Mouse (Mus musculus) hindbrain, embryonic 13.5 days (tissue): ENCODE data around the gene Capn10. TPM values are rescaled to one million over a fixed set of nuclear protein-coding genes. Genes with fewer than 3 reads are reported as not detected.

ENCODE experiments used
- ATAC-seq: fragments of 200-750 bp; cut with Nextera tagmentation; 2 replicates; pipeline ENCODE4 v1.8.0; 2017; ENCODE audit warnings: moderate TSS enrichment; ENCODE audit not compliant: low FRiP score
- H3K27ac ChIP-seq: fragments of 300-500 bp; sonication (generic); 2 replicates; pipeline ENCODE4 v1.5.1; 2015; ENCODE audit warnings: inconsistent platforms, mild to moderate bottlenecking, moderate library complexity
- H3K27me3 ChIP-seq: fragments of 300-500 bp; sonication (generic); 2 replicates; pipeline ENCODE4 v1.6.1; 2015; ENCODE audit warnings: mild to moderate bottlenecking, inconsistent platforms
- H3K36me3 ChIP-seq: fragments of 300-500 bp; sonication (generic); 2 replicates; pipeline ENCODE4 v1.6.1; 2015; ENCODE audit warnings: mild to moderate bottlenecking, inconsistent platforms
- H3K4me1 ChIP-seq: fragments of 300-500 bp; sonication (generic); replicated peaks from 2 replicates; pipeline ENCODE4 v1.6.1; 2015; ENCODE audit warnings: inconsistent platforms
- H3K4me2 ChIP-seq: fragments of 300-500 bp; sonication (generic); 2 replicates; pipeline ENCODE4 v1.6.1; 2015; ENCODE audit warnings: inconsistent platforms, mild to moderate bottlenecking, moderate library complexity
- H3K4me3 ChIP-seq: fragments of 300-500 bp; sonication (generic); 2 replicates; pipeline ENCODE4 v1.5.1; 2015; ENCODE audit warnings: mild to moderate bottlenecking, inconsistent platforms
- H3K9ac ChIP-seq: fragments of 300-500 bp; sonication (generic); 2 replicates; pipeline ENCODE4 v1.6.1; 2015; ENCODE audit warnings: mild to moderate bottlenecking, inconsistent platforms
- H3K9me3 ChIP-seq: fragments of 300-500 bp; sonication (generic); 2 replicates; pipeline ENCODE4 v1.6.1; 2016; ENCODE audit warnings: inconsistent platforms
- WGBS: fragments of 180-500 bp; shearing (Covaris S2); methylation state at CpG from one replicate; pipeline ENCODE4 v1.1.7; 2015; 5-methylcytosine and 5-hydroxymethylcytosine counted together
- polyA plus RNA-seq: library from polyadenylated mRNA; unstranded; fragments of >200 nt; fragmentation: Nextera tagmentation; extraction: Ambion mirVana; gene quantifications from 2 replicates; pipeline ENCODE4 v1.2.1, GENCODE M21; 2015

The Capn10 gene
- polyA plus RNA-seq, 1 experiment from 2014 or later, result 58.9 TPM

- WGBS, result 34% methylated on average over 1 of the region's 1 CpGs
- Histone ChIP-seq H3K9me3 (no peaks in the 10 kb centered on the region), H3K4me3 (no peak overlapping the region), H3K27ac (no peak overlapping the region), H3K36me3 (no peaks in the 10 kb centered on the region), H3K27me3 (peaks cover 29% of the 10 kb centered on the region), H3K4me2 (no peak overlapping the region), H3K9ac (no peak overlapping the region), H3K4me1 (peaks cover 11% of the 10 kb centered on the region)
- no peak for ATAC-seq
These were observed 3.9 kb upstream of the Capn10 start for GRCm38 (mm10) chr1:92930171-92930706.

DNA sequence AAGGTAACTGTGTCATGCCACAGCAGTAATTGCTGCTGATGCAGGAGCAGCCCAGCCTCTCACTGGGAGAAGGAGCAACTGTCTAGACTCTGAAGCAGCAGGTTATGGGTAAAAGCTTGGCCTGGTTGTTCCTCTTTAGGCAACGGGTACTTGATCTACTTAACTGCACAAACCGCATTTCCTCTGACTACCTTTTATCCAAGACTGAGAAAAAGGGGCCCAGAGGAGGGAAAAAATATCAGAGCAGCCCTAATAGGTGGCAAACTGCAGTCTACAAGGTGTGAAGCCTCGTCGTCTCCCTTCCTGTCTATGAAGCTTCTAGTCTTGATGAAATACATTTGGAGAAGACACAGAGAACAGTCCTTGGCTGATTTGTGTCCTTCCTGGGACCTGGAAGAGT lies 565 bp upstream of the Capn10 start:
- no peak for ATAC-seq
- Histone ChIP-seq H3K27ac (peak overlapping the region; percentile 99), H3K27me3 (peaks cover 21% of the 10 kb centered on the region), H3K9ac (peak overlapping the region; percentile 91), H3K9me3 (no peaks in the 10 kb centered on the region), H3K4me2 (peak overlapping the region; percentile 64), H3K4me1 (peaks cover 33% of the 10 kb centered on the region), H3K36me3 (peaks cover 12% of the 10 kb centered on the region), H3K4me3 (peak overlapping the region; percentile 88)
- WGBS, result 79% methylated on average over 4 of the region's 4 CpGs

DNA sequence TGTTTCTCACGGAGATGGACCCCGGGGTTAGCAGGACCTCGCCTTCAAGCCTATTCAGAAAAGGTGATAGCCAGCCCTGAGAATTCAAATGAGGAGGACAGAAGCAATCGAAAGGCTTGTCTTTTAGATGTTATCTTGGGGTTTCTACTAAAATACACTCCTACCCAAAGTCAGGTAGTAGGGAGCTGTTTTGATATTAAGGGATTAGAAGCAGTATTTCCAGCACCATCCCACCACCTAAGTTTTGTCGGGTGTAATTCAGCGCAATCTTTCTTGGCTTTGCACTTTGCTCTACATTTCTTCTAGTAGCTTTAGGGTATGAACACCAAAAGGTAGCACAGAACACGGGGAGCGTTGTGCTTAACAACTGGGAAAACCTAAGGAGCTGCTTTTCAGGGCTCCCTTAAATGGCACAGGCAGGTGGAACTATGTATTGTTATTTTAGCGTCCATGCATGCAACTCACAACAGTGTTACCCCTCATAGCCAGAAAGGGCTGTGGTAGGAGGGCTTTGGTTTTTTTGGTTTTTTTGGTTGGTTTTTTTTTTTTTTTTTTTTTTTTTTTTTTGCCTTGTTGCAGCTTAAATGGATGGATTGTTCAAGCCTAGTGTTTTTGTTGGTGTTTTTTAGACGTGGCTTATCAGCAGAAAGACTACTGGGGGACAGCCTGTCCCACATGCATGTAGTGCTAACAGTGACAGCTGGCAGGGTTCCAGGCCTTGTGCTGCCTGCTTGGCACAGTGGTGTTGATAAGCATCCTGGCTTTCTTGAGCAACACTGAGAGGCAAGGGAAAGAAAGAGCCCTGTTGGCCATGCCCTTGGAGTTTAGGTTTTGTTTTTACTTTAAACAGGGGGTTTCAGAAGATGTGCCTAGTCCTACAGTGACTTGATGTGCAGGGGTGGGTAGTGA lies 1.1 kb downstream of the Capn10 start:
- Histone ChIP-seq H3K4me3 (peak overlapping the region; percentile 88), H3K27me3 (0 out of 2 replicates have a peak, but pooled peaks cover 6% of the 10 kb centered on the region), H3K36me3 (peaks cover 29% of the 10 kb centered on the region), H3K27ac (peak overlapping the region; percentile 99), H3K4me1 (peaks cover 33% of the 10 kb centered on the region), H3K9ac (peak overlapping the region; percentile 91), H3K9me3 (no peaks in the 10 kb centered on the region), H3K4me2 (peak overlapping the region; percentile 64)
- WGBS, result 18% methylated on average over 10 of the region's 10 CpGs
- ATAC-seq, result no peak

DNA sequence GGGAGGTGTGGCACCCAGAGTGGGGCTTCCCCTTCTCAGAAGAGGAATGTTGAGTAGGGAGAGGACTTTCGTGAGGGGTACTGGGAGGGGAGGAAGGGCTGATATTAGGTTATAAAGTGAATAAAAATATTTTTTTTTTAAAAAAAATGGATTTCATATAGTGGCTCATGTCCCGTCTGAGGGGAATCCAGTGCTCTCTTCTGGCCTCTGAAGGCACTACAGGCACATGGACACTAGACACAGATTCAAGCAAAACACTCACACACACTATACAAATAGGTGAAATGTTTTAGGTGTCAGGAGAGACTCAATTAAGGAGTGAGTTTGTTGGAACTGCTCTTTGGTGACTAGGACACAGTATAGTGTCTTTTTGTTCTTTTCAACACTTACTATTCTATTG lies 1.8 kb downstream of the Capn10 start:
- ATAC-seq, result no peak
- Histone ChIP-seq H3K4me3 (peak overlapping the region; percentile 88), H3K4me1 (peaks cover 33% of the 10 kb centered on the region), H3K9me3 (no peaks in the 10 kb centered on the region), H3K27me3 (0 out of 2 replicates have a peak, but pooled peaks cover 5% of the 10 kb centered on the region), H3K9ac (peak overlapping the region; percentile 91), H3K4me2 (peak overlapping the region; percentile 64), H3K36me3 (peaks cover 35% of the 10 kb centered on the region), H3K27ac (0 out of 2 replicates have a peak overlapping the region, but pooled peaks have one; percentile 23)
- WGBS, result 41% methylated on average over 2 of the region's 2 CpGs

DNA sequence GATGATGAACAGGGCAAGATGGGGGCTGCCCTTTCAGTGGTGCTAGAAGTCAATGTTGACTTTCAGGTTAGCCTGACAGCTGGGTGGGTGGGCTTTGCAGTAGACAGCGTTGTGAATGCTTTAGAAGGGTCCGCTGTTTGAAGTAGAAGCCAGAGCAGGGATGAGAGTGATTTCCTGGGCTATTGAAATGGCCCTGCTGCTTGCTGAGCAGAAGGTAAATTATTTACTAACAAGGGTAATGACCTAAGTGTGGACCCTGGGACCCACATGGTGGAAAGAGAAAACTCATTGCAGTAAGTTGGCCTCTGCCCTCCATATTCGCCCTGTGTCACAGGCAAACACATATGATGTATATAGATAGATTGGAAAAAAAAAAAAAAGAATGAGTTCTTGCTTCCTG lies 2.3 kb downstream of the Capn10 start:
- WGBS, result 55% methylated on average over 3 of the region's 3 CpGs
- H3K9me3 ChIP-seq, result no peaks in the 10 kb centered on the region
- H3K27me3 ChIP-seq, result 0 out of 2 replicates have a peak, but pooled peaks cover 5% of the 10 kb centered on the region
- peak overlapping the region; percentile 64 for H3K4me2 ChIP-seq
- peaks cover 33% of the 10 kb centered on the region for H3K4me1 ChIP-seq
- H3K27ac ChIP-seq, result no peak overlapping the region
- peaks cover 40% of the 10 kb centered on the region for H3K36me3 ChIP-seq
- no peak for ATAC-seq
- H3K4me3 ChIP-seq, result peak overlapping the region; percentile 88
- peak overlapping the region; percentile 91 for H3K9ac ChIP-seq

DNA sequence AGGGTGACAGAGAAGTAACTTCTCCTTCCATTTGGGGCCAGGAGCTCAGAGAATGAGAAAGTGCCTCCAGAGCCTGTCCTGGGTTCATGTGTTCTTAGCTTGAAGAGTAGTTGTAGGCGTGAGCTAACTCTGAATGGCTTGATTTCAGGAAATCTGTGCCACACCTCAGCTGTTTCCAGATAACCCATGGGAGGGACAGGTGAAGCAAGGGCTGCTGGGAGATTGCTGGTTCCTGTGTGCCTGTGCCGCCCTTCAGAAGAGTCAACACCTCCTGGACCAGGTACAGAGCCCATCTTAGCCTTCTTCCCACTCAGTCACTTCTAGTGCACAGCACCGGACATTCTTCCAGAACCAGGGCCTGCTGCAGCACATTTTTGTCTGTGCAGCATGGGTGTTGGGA lies 3.6 kb downstream of the Capn10 start:
- no peak for ATAC-seq
- Histone ChIP-seq H3K9me3 (no peaks in the 10 kb centered on the region), H3K27ac (no peak overlapping the region), H3K4me3 (no peak overlapping the region), H3K27me3 (no peaks in the 10 kb centered on the region), H3K9ac (no peak overlapping the region), H3K4me2 (no peak overlapping the region), H3K4me1 (peaks cover 33% of the 10 kb centered on the region), H3K36me3 (peaks cover 53% of the 10 kb centered on the region)
- 95% methylated on average over 3 of the region's 3 CpGs for WGBS

- no peak overlapping the region for H3K4me2 ChIP-seq
- no peak overlapping the region for H3K9ac ChIP-seq
- peaks cover 25% of the 10 kb centered on the region for H3K4me1 ChIP-seq
- WGBS, result 96% methylated on average over 4 of the region's 4 CpGs
- no peak overlapping the region for H3K4me3 ChIP-seq
- no peak for ATAC-seq
- no peaks in the 10 kb centered on the region for H3K9me3 ChIP-seq
- H3K27me3 ChIP-seq, result no peaks in the 10 kb centered on the region
- peaks cover 72% of the 10 kb centered on the region for H3K36me3 ChIP-seq
- no peak overlapping the region for H3K27ac ChIP-seq
These were observed 5.6 kb downstream of the Capn10 start for GRCm38 (mm10) chr1:92939746-92940145.

- H3K36me3 ChIP-seq, result peaks cover 99% of the 10 kb centered on the region
- no peaks in the 10 kb centered on the region for H3K4me1 ChIP-seq
- no peak overlapping the region for H3K27ac ChIP-seq
- no peaks in the 10 kb centered on the region for H3K9me3 ChIP-seq
- H3K4me3 ChIP-seq, result no peak overlapping the region
- no peaks in the 10 kb centered on the region for H3K27me3 ChIP-seq
- no peak overlapping the region for H3K9ac ChIP-seq
- no peak for ATAC-seq
- WGBS, result 93% methylated on average over 19 of the region's 19 CpGs
- no peak overlapping the region for H3K4me2 ChIP-seq
These were observed 9.2 kb downstream of the Capn10 start for GRCm38 (mm10) chr1:92943219-92943989.

- Histone ChIP-seq H3K9ac (no peak overlapping the region), H3K9me3 (no peaks in the 10 kb centered on the region), H3K4me2 (no peak overlapping the region), H3K4me3 (no peak overlapping the region), H3K4me1 (no peaks in the 10 kb centered on the region), H3K27ac (no peak overlapping the region), H3K27me3 (no peaks in the 10 kb centered on the region), H3K36me3 (peaks cover 75% of the 10 kb centered on the region)
- ATAC-seq, result no peak
- 96% methylated on average over 3 of the region's 3 CpGs for WGBS
These were observed 13.8 kb downstream of the Capn10 start for GRCm38 (mm10) chr1:92947966-92948365.

- Histone ChIP-seq H3K9ac (no peak overlapping the region), H3K27ac (no peak overlapping the region), H3K4me1 (no peaks in the 10 kb centered on the region), H3K36me3 (peaks cover 60% of the 10 kb centered on the region), H3K9me3 (no peaks in the 10 kb centered on the region), H3K4me2 (no peak overlapping the region), H3K27me3 (no peaks in the 10 kb centered on the region), H3K4me3 (no peak overlapping the region)
- 64% methylated on average over 6 of the region's 6 CpGs for WGBS
- ATAC-seq, result no peak
These were observed 15.2 kb downstream of the Capn10 start for GRCm38 (mm10) chr1:92949426-92949825.

- no peaks in the 10 kb centered on the region for H3K9me3 ChIP-seq
- 89% methylated on average over 5 of the region's 5 CpGs for WGBS
- H3K27me3 ChIP-seq, result no peaks in the 10 kb centered on the region
- no peak for ATAC-seq
- H3K27ac ChIP-seq, result no peak within 1 kb of the TSS
- H3K4me1 ChIP-seq, result no peaks in the 10 kb centered on the region
- H3K9ac ChIP-seq, result no peak within 1 kb of the TSS
- no peak within 1 kb of the TSS for H3K4me2 ChIP-seq
- H3K36me3 ChIP-seq, result peaks cover 48% of the 10 kb centered on the region
- H3K4me3 ChIP-seq, result no peak within 1 kb of the TSS
These were observed 16.4 kb downstream of the Capn10 start, which contains the start of gene Gpr35 for GRCm38 (mm10) chr1:92950607-92951006. Gene Gpr35 (plus strand): TSS chr1:92950865.

DNA sequence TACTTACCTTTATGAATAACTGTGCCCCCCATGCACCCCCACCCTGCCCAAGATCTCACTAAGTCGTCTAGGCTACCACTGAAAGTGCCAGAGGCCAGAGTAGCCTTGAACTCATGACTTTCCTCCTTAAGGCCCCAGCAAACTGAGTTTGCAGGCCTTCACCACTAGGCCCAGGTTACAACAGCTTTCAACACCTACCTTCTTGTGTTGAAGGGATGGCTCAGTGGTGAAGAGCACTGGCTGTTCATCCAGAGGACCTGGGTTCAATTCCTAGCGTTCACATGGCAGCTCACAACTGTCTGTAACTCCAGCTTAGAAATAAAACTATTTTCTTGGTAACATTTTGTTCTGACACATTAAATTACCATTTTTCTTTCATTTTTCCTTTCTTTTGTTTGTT lies 19.5 kb downstream of the Capn10 start:
- WGBS, result 77% methylated on average over 2 of the region's 2 CpGs
- Histone ChIP-seq H3K4me1 (0 out of 2 replicates have a peak, but pooled peaks cover 3% of the 10 kb centered on the region), H3K9me3 (no peaks in the 10 kb centered on the region)

More for the DNA sequence above, 19.5 kb downstream of the Capn10 start:
- no peak overlapping the region for H3K9ac ChIP-seq
- no peaks in the 10 kb centered on the region for H3K27me3 ChIP-seq
- H3K36me3 ChIP-seq, result peaks cover 19% of the 10 kb centered on the region
- H3K27ac ChIP-seq, result no peak overlapping the region
- no peak overlapping the region for H3K4me3 ChIP-seq
- H3K4me2 ChIP-seq, result no peak overlapping the region
- ATAC-seq, result no peak
